ENCODE assay signal across 8 mouse cellular contexts in genomic region chr11:86756156-86757141, GRCm38 (mm10). TPM values are rescaled to one million over a fixed set of nuclear protein-coding genes. Genes with fewer than 3 reads are reported as not detected.
DNase-seq lines count a peak whose midpoint lies in the region; ATAC-seq and TF ChIP-seq lines count a peak whose summit lies in the region.

No protein-coding gene starts in this region.

- no peaks in the 10 kb centered on the region for H3K9me3 ChIP-seq in ES-E14 (ENCODE audit: control insufficient read depth, insufficient read depth, low read depth, low read length)
- H3K9me3 ChIP-seq in forebrain, embryonic 14.5 days (replicated peaks; ENCODE audit: control insufficient read depth, low read length): no peaks in the 10 kb centered on the region
- no peaks in the 10 kb centered on the region for H3K9me3 ChIP-seq in lung, embryonic 16.5 days (ENCODE audit: control insufficient read depth, low read length)

- H3K27me3 ChIP-seq in forebrain, embryonic 14.5 days (replicated peaks; ENCODE audit: control insufficient read depth, insufficient read depth, low read length): no peaks in the 10 kb centered on the region
- no peaks in the 10 kb centered on the region for H3K27me3 ChIP-seq in lung, embryonic 16.5 days (ENCODE audit: control insufficient read depth, insufficient read depth, low read depth, low read length)

- in situ Hi-C loops in ES-E14 (cut with MboI; ENCODE audit: low sequenced_read_pairs in 2 of 2, unreplicated experiment in 2 of 2): no loop called here

- ATAC-seq in forebrain, embryonic 14.5 days: peak; percentile 8
- 0 out of 2 replicates have a peak, but pooled peaks have one; percentile 0 for ATAC-seq in lung, embryonic 16.5 days (ENCODE audit: low read depth)

- peaks cover 2 to 6% of the 10 kb centered on the region in 2 experiments; a peak in 3 of 4 replicates for H3K4me1 ChIP-seq in ES-E14 (ENCODE audit: control insufficient read depth in 2 of 2, insufficient read depth in 2 of 2, low read length in 2 of 2, poor library complexity in 1 of 2)
- peaks cover 12% of the 10 kb centered on the region for H3K4me1 ChIP-seq in forebrain, embryonic 14.5 days (ENCODE audit: control insufficient read depth, insufficient read depth, low read length)
- peaks cover 16% of the 10 kb centered on the region for H3K4me1 ChIP-seq in lung, embryonic 16.5 days (replicated peaks; ENCODE audit: control insufficient read depth, insufficient read depth, low read length)

- DNase-seq in ES-E14 (ENCODE audit: low read depth, low spot score): peak; percentile 29
- peak; percentile 47 for DNase-seq in brain, embryonic 18.5 days (ENCODE audit: low read depth, low spot score)
- peak; percentile 57 for DNase-seq in forebrain, embryonic 14.5 days (ENCODE audit: low spot score)
- peak; percentile 34 for DNase-seq in heart, postnatal 25 days (ENCODE audit: low spot score)
- DNase-seq in layer of hippocampus, adult 8-10 months (ENCODE audit: low spot score in 2 of 2): peak; percentile 51 to 64
- peak; percentile 64 for DNase-seq in retina, embryonic 14.5 days (ENCODE audit: low spot score)
- DNase-seq in thymus, postnatal 25 days: peak; percentile 32

- peak overlapping the region; percentile 93 for H3K27ac ChIP-seq in ES-E14 (ENCODE audit: insufficient read depth, low read depth, low read length, poor library complexity, severe bottlenecking)
- H3K27ac ChIP-seq in forebrain, embryonic 14.5 days (ENCODE audit: low read depth, low read length): peak overlapping the region; percentile 97
- H3K27ac ChIP-seq in lung, embryonic 16.5 days (ENCODE audit: low read length): peak overlapping the region; percentile 99

- H3K36me3 ChIP-seq in ES-E14 (ENCODE audit: control insufficient read depth, insufficient read depth, low read length, poor library complexity, severe bottlenecking): peaks cover 2% of the 10 kb centered on the region; the same call in 1 of the 2 replicates
- no peaks in the 10 kb centered on the region for H3K36me3 ChIP-seq in forebrain, embryonic 14.5 days (ENCODE audit: control insufficient read depth, insufficient read depth, low read length)
- H3K36me3 ChIP-seq in lung, embryonic 16.5 days (ENCODE audit: control insufficient read depth, insufficient read depth, low read length): no peaks in the 10 kb centered on the region

- H3K9ac ChIP-seq in ES-E14 (ENCODE audit: insufficient read depth, low read depth, low read length, poor library complexity, severe bottlenecking): peak overlapping the region; percentile 97
- peak overlapping the region; percentile 89 for H3K9ac ChIP-seq in forebrain, embryonic 14.5 days (ENCODE audit: low read length)
- peak overlapping the region; percentile 95 for H3K9ac ChIP-seq in lung, embryonic 16.5 days (ENCODE audit: low read length)

- H3K4me3 ChIP-seq in ES-E14 (ENCODE audit: insufficient read depth in 1 of 2, low read depth in 1 of 2, low read length in 2 of 2, poor library complexity in 1 of 2, severe bottlenecking in 1 of 2): peak overlapping the region; percentile 92 to 94
- H3K4me3 ChIP-seq in forebrain, embryonic 14.5 days (ENCODE audit: low read depth, low read length): peak overlapping the region; percentile 92
- H3K4me3 ChIP-seq in lung, embryonic 16.5 days (ENCODE audit: low read length): peak overlapping the region; percentile 87

- peak overlapping the region; percentile 93 for H3K4me2 ChIP-seq in forebrain, embryonic 14.5 days (ENCODE audit: low read length)
- H3K4me2 ChIP-seq in lung, embryonic 16.5 days (ENCODE audit: low read depth, low read length): peak overlapping the region; percentile 92

- intact Hi-C loops in heart, postnatal 25 days (cut with DNase I): loop anchor here (2.0 kb wide), 1 partner anchor 24 kb away; no protein-coding TSS in a partner anchor

- 2% methylated on average over 31 of the region's 31 CpGs for WGBS in forebrain, embryonic 14.5 days
- WGBS in lung, embryonic 16.5 days: under 1% methylated on average over 31 of the region's 31 CpGs

TF ChIP-seq in ES-E14, 5 proteins besides CTCF, POLR2A, EP300 and RAD21:
- TF ChIP-seq MAFK (IDR thresholded peaks at IDR 0.05; ENCODE audit: insufficient read depth, low read depth, low read length): no peak
- no peak; the same call in 1 of the 2 replicates for TF ChIP-seq HCFC1 (IDR thresholded peaks at IDR 0.05; ENCODE audit: borderline replicate concordance, insufficient read depth, low read length)
- TF ChIP-seq ZC3H11A (IDR thresholded peaks at IDR 0.05; ENCODE audit: borderline replicate concordance, low read depth, low read length): no peak
- TF ChIP-seq CHD2 (IDR thresholded peaks at IDR 0.05; ENCODE audit: low read depth, low read length): no peak
- no peak for TF ChIP-seq ZNF384 (IDR thresholded peaks at IDR 0.05; ENCODE audit: low read depth, low read length)

RNA-seq across cellular contexts. Expression of gene Cltc, which starts 0.9 kb away (rescaled TPM):
- 106 and 176 TPM in 2 replicates for total RNA-seq in ES-E14 (2012; rRNA removed)
- 138 and 159 TPM in 2 replicates for polyA plus RNA-seq in forebrain, embryonic 14.5 days (2014; fragmentation: Nextera tagmentation; extraction: Ambion mirVana)
- total RNA-seq in heart, postnatal 25 days (2021): 100 to 1,000 TPM; 136 to 155 TPM
- 100 to 1,000 TPM; 469 to 494 (median 482) TPM for total RNA-seq in layer of hippocampus, adult 8-10 months (2022)
- polyA plus RNA-seq in lung, embryonic 16.5 days (2015; fragmentation: Nextera tagmentation; extraction: Ambion mirVana): 125 and 134 TPM in 2 replicates

RNA-seq across cellular contexts. Expression of gene Dhx40, which starts 51.1 kb away (rescaled TPM):
- total RNA-seq in ES-E14 (2012; rRNA removed): 21.6 and 24.5 TPM in 2 replicates
- polyA plus RNA-seq in forebrain, embryonic 14.5 days (2014; fragmentation: Nextera tagmentation; extraction: Ambion mirVana): 33.2 and 34.1 TPM in 2 replicates
- 10 to 100 TPM; 17.8 to 18.0 TPM for total RNA-seq in heart, postnatal 25 days (2021)
- total RNA-seq in layer of hippocampus, adult 8-10 months (2022): 10 to 100 TPM; 25.2 to 34.7 (median 29.0) TPM
- 27.2 and 28.4 TPM in 2 replicates for polyA plus RNA-seq in lung, embryonic 16.5 days (2015; fragmentation: Nextera tagmentation; extraction: Ambion mirVana)

Comparison
In these comparisons a context has a peak if more than half of its experiments do, and no peak if none do; other contexts are left out.
1. Peak in every context shown above with its lines: DNase-seq, ATAC-seq, H3K4me3 ChIP-seq and H3K27ac ChIP-seq.